Mouse (Mus musculus): ENCODE data around the gene Kcnb1. TPM values are rescaled to one million over a fixed set of nuclear protein-coding genes. Genes with fewer than 3 reads are reported as not detected.

The Kcnb1 gene
- polyA plus RNA-seq, 1 experiment: not detected

DNA sequence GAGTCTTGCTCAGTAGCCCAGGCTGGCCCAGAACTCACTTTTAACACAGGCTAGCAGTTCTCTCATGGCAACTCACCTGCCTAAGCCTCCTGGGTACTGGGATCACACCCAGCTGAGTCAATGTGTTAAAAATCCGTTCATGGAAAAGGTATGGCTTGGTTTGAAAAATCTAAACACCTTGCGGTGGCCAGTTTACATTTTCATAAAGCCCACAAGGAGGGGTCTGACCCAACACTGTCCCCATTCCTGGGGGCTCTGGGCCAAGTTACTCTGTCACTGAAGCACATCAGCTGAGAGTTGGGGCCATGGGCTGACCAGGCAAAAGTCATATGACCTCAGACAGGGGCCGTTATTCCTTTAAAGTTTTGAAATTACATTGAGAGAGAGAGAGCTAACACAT, 109.6 kb downstream of the Kcnb1 start:
- TF ChIP-seq MAX (IDR thresholded peaks at IDR 0.05): no peak
- H3K4me3 ChIP-seq (ENCODE audit: insufficient read depth, poor library complexity, severe bottlenecking): no peak overlapping the region
- H3ac ChIP-seq (ENCODE audit: control insufficient read depth, insufficient read length, low read depth): no peak overlapping the region
- no peaks in the 10 kb centered on the region for H3K27me3 ChIP-seq (ENCODE audit: control insufficient read depth, insufficient read depth, insufficient read length)
- H3K36me3 ChIP-seq (ENCODE audit: control insufficient read depth, insufficient read depth): no peaks in the 10 kb centered on the region
- no peaks in the 10 kb centered on the region for H3K79me3 ChIP-seq (ENCODE audit: low read depth)
- no peaks in the 10 kb centered on the region for H3K79me2 ChIP-seq (ENCODE audit: control insufficient read depth, insufficient read depth)

DNA sequence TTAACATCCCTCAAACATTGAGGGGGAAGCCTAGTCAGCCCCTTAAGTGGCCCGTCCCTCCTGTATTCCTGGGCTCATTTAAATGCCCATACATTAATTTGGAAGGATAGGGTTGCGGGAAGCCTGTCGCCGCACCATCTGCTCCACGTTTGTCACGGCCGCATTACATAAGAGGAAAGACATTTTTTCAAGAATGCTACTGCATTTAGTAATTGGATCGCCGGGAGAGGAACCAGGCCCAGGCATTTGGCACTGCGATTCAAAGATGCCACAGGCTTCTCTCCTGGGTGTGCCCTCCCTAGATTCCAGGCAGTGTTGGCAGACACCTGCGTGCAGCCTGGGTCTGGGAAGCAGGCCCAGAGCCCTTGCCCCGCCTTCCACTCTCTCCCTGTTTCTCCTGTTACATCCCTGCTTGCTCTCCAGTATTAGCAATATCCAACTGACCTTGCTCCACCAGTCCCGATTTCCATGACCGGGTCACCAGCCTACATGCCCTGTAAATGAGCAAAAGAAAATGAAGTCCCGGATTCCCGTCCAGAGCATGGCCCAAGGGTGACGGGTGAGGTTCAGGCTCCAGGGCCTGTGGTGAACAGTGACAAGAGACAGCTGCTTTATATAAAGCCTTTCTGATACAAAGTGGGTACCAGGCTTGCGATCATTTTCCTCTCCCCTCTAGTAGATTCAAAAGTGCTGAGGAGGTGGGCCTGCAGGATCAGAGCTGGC, 110.3 kb downstream of the Kcnb1 start:
- TF ChIP-seq MYOG (IDR thresholded peaks at IDR 0.05; ENCODE audit: control insufficient read depth, extremely low read depth, insufficient read length): no peak
- TF ChIP-seq FOSL1 (IDR thresholded peaks at IDR 0.05; ENCODE audit: insufficient read depth, low read length, poor library complexity, severe bottlenecking): no peak
- TF ChIP-seq USF1 (IDR thresholded peaks at IDR 0.05; ENCODE audit: low read depth): no peak
- TF ChIP-seq MAX (IDR thresholded peaks at IDR 0.05): peak; percentile 29
- TF ChIP-seq MYOD1 (IDR thresholded peaks at IDR 0.05; ENCODE audit: control insufficient read depth, insufficient read length, low read depth): peak; percentile 80
- TF ChIP-seq CTCF (IDR thresholded peaks at IDR 0.05; ENCODE audit: control insufficient read depth, insufficient read depth, insufficient read length): no peak
- no peak for TF ChIP-seq CEBPB (IDR thresholded peaks at IDR 0.05; ENCODE audit: low read depth)
- Histone ChIP-seq H3K27me3 (ENCODE audit: control insufficient read depth, insufficient read depth, insufficient read length) (no peaks in the 10 kb centered on the region), H3K36me3 (ENCODE audit: control insufficient read depth, insufficient read depth) (no peaks in the 10 kb centered on the region), H3K79me3 (ENCODE audit: low read depth) (no peaks in the 10 kb centered on the region), H3ac (ENCODE audit: control insufficient read depth, insufficient read length, low read depth) (no peak overlapping the region), H3K79me2 (ENCODE audit: control insufficient read depth, insufficient read depth) (no peaks in the 10 kb centered on the region), H3K4me3 (ENCODE audit: insufficient read depth, poor library complexity, severe bottlenecking) (peak overlapping the region; percentile 2)

DNA sequence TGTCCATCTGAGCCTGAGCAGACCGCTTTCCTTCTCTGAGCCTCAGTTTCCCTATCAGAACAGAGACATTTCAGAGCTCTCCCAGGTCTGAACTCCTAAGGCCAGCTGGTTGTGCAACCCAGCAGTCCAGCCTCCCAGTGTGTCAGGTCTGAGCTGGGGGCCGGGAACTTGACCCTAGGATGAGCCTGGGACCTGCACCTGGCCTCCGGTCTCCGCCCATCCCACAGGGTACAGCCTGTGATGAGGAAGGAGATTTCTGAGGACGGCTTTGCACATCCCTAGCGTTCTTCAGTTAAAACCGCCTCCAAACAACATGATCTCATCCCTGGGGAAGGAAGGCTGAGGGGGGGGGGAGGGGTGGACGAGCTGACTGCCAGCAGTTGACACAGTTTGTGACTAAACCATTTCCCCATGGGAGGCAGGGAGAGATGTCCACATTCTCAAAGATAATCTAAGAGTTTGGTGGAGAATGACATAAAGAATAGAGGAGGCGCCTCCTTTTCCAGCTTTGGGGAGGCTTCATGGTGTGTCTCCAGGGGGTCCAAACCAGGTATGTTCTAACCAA, 110.9 kb downstream of the Kcnb1 start:
- TF ChIP-seq CEBPB (IDR thresholded peaks at IDR 0.05; ENCODE audit: low read depth): peak; percentile 69
- no peak for TF ChIP-seq FOSL1 (IDR thresholded peaks at IDR 0.05; ENCODE audit: insufficient read depth, low read length, poor library complexity, severe bottlenecking)
- TF ChIP-seq MYOG (IDR thresholded peaks at IDR 0.05; ENCODE audit: control insufficient read depth, extremely low read depth, insufficient read length): no peak
- peak; percentile 41 for TF ChIP-seq MYOD1 (IDR thresholded peaks at IDR 0.05; ENCODE audit: control insufficient read depth, insufficient read length, low read depth)
- H3K36me3 ChIP-seq (ENCODE audit: control insufficient read depth, insufficient read depth): no peaks in the 10 kb centered on the region
- no peak overlapping the region for H3K4me3 ChIP-seq (ENCODE audit: insufficient read depth, poor library complexity, severe bottlenecking)
- no peaks in the 10 kb centered on the region for H3K27me3 ChIP-seq (ENCODE audit: control insufficient read depth, insufficient read depth, insufficient read length)
- no peaks in the 10 kb centered on the region for H3K79me3 ChIP-seq (ENCODE audit: low read depth)
- H3ac ChIP-seq (ENCODE audit: control insufficient read depth, insufficient read length, low read depth): peak overlapping the region; percentile 23
- no peaks in the 10 kb centered on the region for H3K79me2 ChIP-seq (ENCODE audit: control insufficient read depth, insufficient read depth)

DNA sequence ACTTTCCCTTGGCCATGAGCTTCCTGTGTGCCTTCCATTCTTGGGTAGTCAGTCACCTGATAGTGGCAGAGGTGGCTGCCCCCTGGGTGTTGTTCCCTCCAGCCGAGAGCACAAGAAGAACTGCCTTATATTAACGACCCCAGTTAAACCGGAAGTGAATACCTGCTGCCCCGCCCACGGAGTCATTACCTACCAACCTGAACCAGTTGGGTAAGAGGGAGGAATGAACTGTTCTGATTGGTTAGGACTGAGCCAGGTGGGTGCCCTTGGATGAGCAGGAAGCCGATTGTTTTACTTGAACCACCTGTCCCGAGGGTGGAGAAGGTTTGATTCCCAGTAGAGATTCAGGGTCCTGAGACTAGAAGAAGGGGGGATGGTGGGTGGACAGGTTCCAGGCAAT, 111.5 kb downstream of the Kcnb1 start:
- TF ChIP-seq USF1 (IDR thresholded peaks at IDR 0.05; ENCODE audit: low read depth) (no peak), CEBPB (IDR thresholded peaks at IDR 0.05; ENCODE audit: low read depth) (no peak), CTCF (IDR thresholded peaks at IDR 0.05; ENCODE audit: control insufficient read depth, insufficient read depth, insufficient read length) (no peak), FOSL1 (IDR thresholded peaks at IDR 0.05; ENCODE audit: insufficient read depth, low read length, poor library complexity, severe bottlenecking) (no peak), MAX (IDR thresholded peaks at IDR 0.05) (no peak), MYOG (IDR thresholded peaks at IDR 0.05; ENCODE audit: control insufficient read depth, extremely low read depth, insufficient read length) (no peak), MYOD1 (IDR thresholded peaks at IDR 0.05; ENCODE audit: control insufficient read depth, insufficient read length, low read depth) (no peak)
- Histone ChIP-seq H3ac (ENCODE audit: control insufficient read depth, insufficient read length, low read depth) (peak overlapping the region; percentile 23), H3K27me3 (ENCODE audit: control insufficient read depth, insufficient read depth, insufficient read length) (no peaks in the 10 kb centered on the region), H3K79me2 (ENCODE audit: control insufficient read depth, insufficient read depth) (no peaks in the 10 kb centered on the region), H3K36me3 (ENCODE audit: control insufficient read depth, insufficient read depth) (no peaks in the 10 kb centered on the region), H3K4me3 (ENCODE audit: insufficient read depth, poor library complexity, severe bottlenecking) (no peak overlapping the region), H3K79me3 (ENCODE audit: low read depth) (no peaks in the 10 kb centered on the region)

DNA sequence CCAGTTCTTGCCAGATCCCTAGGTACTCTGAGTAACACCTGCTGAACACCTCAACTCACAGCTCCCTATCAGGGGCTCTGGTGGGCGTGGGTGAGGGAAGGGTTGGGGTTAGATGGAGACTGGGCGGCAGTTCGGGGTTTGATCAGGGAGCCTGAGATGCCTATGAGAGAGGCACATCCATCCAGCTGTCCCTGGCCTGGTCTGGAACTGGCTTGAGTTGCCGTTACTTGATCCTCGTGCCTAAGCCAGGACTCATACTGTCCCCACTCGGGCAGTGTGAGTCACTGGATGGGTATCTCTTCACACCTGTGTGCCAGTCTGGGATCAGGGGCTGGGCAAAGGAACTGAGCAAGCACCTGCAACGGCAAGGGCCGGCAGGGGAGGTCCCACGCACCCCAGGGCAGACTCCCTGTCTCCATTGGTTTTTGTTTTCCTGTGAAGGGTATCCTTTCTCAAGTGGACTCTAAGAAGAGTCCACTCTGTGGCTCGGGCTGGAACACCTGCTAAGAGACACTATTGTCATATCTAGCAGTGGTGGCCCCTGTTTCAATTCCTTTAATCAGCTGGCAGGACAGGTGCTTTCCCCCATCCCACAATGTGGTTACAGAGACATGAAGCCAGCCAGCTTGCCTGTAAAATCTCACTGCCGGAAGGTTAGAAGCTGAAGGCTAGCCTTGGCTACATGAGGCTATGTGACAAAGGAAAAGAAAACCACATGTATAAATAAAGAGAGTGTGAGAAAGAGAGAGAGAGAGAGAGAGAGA, 112.6 kb downstream of the Kcnb1 start:
- no peak for TF ChIP-seq USF1 (IDR thresholded peaks at IDR 0.05; ENCODE audit: low read depth)
- peak; percentile 28 for TF ChIP-seq MYOD1 (IDR thresholded peaks at IDR 0.05; ENCODE audit: control insufficient read depth, insufficient read length, low read depth)
- Histone ChIP-seq H3K79me3 (ENCODE audit: low read depth) (no peaks in the 10 kb centered on the region), H3K79me2 (ENCODE audit: control insufficient read depth, insufficient read depth) (no peaks in the 10 kb centered on the region), H3K27me3 (ENCODE audit: control insufficient read depth, insufficient read depth, insufficient read length) (no peaks in the 10 kb centered on the region), H3ac (ENCODE audit: control insufficient read depth, insufficient read length, low read depth) (no peak overlapping the region), H3K36me3 (ENCODE audit: control insufficient read depth, insufficient read depth) (no peaks in the 10 kb centered on the region), H3K4me3 (ENCODE audit: insufficient read depth, poor library complexity, severe bottlenecking) (no peak overlapping the region)

DNA sequence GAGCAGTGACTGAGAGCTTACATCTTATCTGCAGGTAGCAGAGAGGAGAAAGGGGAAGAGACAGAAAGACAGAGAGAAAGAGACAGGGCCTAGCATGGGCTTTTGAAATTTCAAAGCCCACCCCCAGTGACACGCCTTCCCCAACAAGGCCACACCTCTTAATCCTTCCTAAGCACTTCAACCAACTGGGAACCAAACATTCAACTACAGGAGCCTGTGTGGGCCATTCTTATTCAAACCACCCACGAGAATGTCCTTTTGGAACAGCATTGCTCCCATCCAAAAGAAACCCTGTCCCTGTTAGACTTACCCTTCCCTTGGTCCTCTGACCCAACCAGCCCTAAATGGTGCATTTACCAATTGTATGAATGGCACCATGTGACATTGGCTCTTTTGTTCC, 113.2 kb downstream of the Kcnb1 start:
- no peaks in the 10 kb centered on the region for H3K36me3 ChIP-seq (ENCODE audit: control insufficient read depth, insufficient read depth)
- H3ac ChIP-seq (ENCODE audit: control insufficient read depth, insufficient read length, low read depth): no peak overlapping the region
- H3K4me3 ChIP-seq (ENCODE audit: insufficient read depth, poor library complexity, severe bottlenecking): no peak overlapping the region
- no peaks in the 10 kb centered on the region for H3K27me3 ChIP-seq (ENCODE audit: control insufficient read depth, insufficient read depth, insufficient read length)
- no peak for TF ChIP-seq CEBPB (IDR thresholded peaks at IDR 0.05; ENCODE audit: low read depth)
- TF ChIP-seq MYOG (IDR thresholded peaks at IDR 0.05; ENCODE audit: control insufficient read depth, extremely low read depth, insufficient read length): no peak
- TF ChIP-seq CTCF (IDR thresholded peaks at IDR 0.05; ENCODE audit: control insufficient read depth, insufficient read depth, insufficient read length): no peak
- no peak for TF ChIP-seq USF1 (IDR thresholded peaks at IDR 0.05; ENCODE audit: low read depth)
- no peak for TF ChIP-seq MYOD1 (IDR thresholded peaks at IDR 0.05; ENCODE audit: control insufficient read depth, insufficient read length, low read depth)
- TF ChIP-seq MAX (IDR thresholded peaks at IDR 0.05): no peak
- TF ChIP-seq FOSL1 (IDR thresholded peaks at IDR 0.05; ENCODE audit: insufficient read depth, low read length, poor library complexity, severe bottlenecking): no peak
- no peaks in the 10 kb centered on the region for H3K79me2 ChIP-seq (ENCODE audit: control insufficient read depth, insufficient read depth)
- H3K79me3 ChIP-seq (ENCODE audit: low read depth): no peaks in the 10 kb centered on the region
